13 mouse cellular contexts compared by ENCODE assay signal in genomic region chr8:106623016-106623415, GRCm38 (mm10). TPM values are rescaled to one million over a fixed set of nuclear protein-coding genes. Genes with fewer than 3 reads are reported as not detected.
DNase-seq lines count a peak whose midpoint lies in the region; ATAC-seq and TF ChIP-seq lines count a peak whose summit lies in the region.
"Had no signal": no experiment of that assay in that cellular context is flagged by ENCODE, and none has a peak within 500 bp of the region (broad histone marks: within the 10 kb centered on the region; RNA-seq: fewer than 3 reads in every experiment).

No protein-coding gene starts in this region.

- DNase-seq in 416B (ENCODE audit: low read depth) (peak; percentile 58), R1 (ENCODE audit: low read depth, low spot score) (peak; percentile 44)
- peak; percentile 75 to 82 for DNase-seq in kidney, adult 8-10 months
- DNase-seq in liver, postnatal 0 days = no peak
- DNase-seq in midbrain, embryonic 10.5 days (ENCODE audit: low spot score) = no peak
- DNase-seq in adrenal gland, adult 2 months = no peak
- no peak for DNase-seq in cerebellum, postnatal 10 days
- DNase-seq in ovary, adult 18-20 months (ENCODE audit: low spot score) = no peak
- DNase-seq: adrenal gland, postnatal 36 days; cerebellum, adult 2 months; left cerebral cortex, postnatal 4 days had no signal

- H3K4me1 ChIP-seq in liver, postnatal 0 days (ENCODE audit: insufficient read depth) = peaks cover 13% of the 10 kb centered on the region
- peaks cover 25% of the 10 kb centered on the region for H3K4me1 ChIP-seq in midbrain, embryonic 10.5 days

- no peak overlapping the region for H3K4me3 ChIP-seq in liver, postnatal 0 days (ENCODE audit: low read depth, low read length)
- H3K4me3 ChIP-seq in midbrain, embryonic 10.5 days = no peak overlapping the region
- H3K4me3 ChIP-seq: heart, embryonic 13.5 days; hindbrain, embryonic 15.5 days had no signal

- H3K9me3 ChIP-seq in liver, postnatal 0 days (ENCODE audit: low read length) = no peaks in the 10 kb centered on the region
- H3K9me3 ChIP-seq in midbrain, embryonic 10.5 days (replicated peaks) = no peaks in the 10 kb centered on the region; the same call in 1 of the 2 replicates
- H3K9me3 ChIP-seq: heart, embryonic 13.5 days; hindbrain, embryonic 15.5 days had no signal

- TF ChIP-seq EP300 in liver, postnatal 0 days (IDR thresholded peaks at IDR 0.05; ENCODE audit: low read depth) = no peak

- no peaks in the 10 kb centered on the region for H3K27me3 ChIP-seq in liver, postnatal 0 days (ENCODE audit: insufficient read depth, low read length)
- 0 out of 2 replicates have a peak, but pooled peaks cover 5% of the 10 kb centered on the region for H3K27me3 ChIP-seq in midbrain, embryonic 10.5 days (ENCODE audit: low read depth, poor library complexity, severe bottlenecking)
- H3K27me3 ChIP-seq: hindbrain, embryonic 15.5 days had no signal

- 43% methylated on average over 5 of the region's 5 CpGs for WGBS in liver, postnatal 0 days (ENCODE audit: insufficient replicate concordance)
- WGBS in midbrain, embryonic 10.5 days = 80% methylated on average over 5 of the region's 5 CpGs

- peak overlapping the region; percentile 33 for H3K4me2 ChIP-seq in liver, postnatal 0 days (ENCODE audit: low read depth, low read length)
- H3K4me2 ChIP-seq: heart, embryonic 13.5 days; hindbrain, embryonic 15.5 days had no signal

- H3K27ac ChIP-seq in liver, postnatal 0 days (ENCODE audit: low read depth) = peak overlapping the region; percentile 68
- no peak overlapping the region for H3K27ac ChIP-seq in midbrain, embryonic 10.5 days (replicated peaks)
- H3K27ac ChIP-seq: heart, embryonic 13.5 days; hindbrain, embryonic 15.5 days had no signal

- TF ChIP-seq CTCF in liver, postnatal 0 days (IDR thresholded peaks at IDR 0.05; ENCODE audit: low read depth) = no peak

- no peaks in the 10 kb centered on the region for H3K36me3 ChIP-seq in liver, postnatal 0 days (replicated peaks; ENCODE audit: insufficient read depth, low read length)
- H3K36me3 ChIP-seq in midbrain, embryonic 10.5 days = no peaks in the 10 kb centered on the region
- H3K36me3 ChIP-seq: heart, embryonic 13.5 days; hindbrain, embryonic 15.5 days had no signal

- H3K9ac ChIP-seq in liver, postnatal 0 days (replicated peaks) = no peak overlapping the region
- H3K9ac ChIP-seq: heart, embryonic 13.5 days; hindbrain, embryonic 15.5 days had no signal

- ATAC-seq in liver, postnatal 0 days = peak; percentile 40

RNA-seq across cellular contexts. Expression of gene Cdh1, which starts 19.9 kb away (rescaled TPM):
- 25.0 and 28.8 TPM in 2 replicates for polyA plus RNA-seq in liver, postnatal 0 days (2015; fragmentation: Nextera tagmentation; extraction: Ambion mirVana)
- polyA plus RNA-seq in midbrain, embryonic 10.5 days (2016; fragmentation: Nextera tagmentation; extraction: Ambion mirVana) = 8.2 and 8.7 TPM in 2 replicates
- total RNA-seq in adrenal gland, adult 2 months (2021) = under 1 TPM; 0.14 to 0.23 TPM
- 0.08 and 0.09 TPM in 2 replicates for polyA plus RNA-seq in adrenal gland, adult 2 months (2012; rRNA removed)
- total RNA-seq: adrenal gland, postnatal 36 days had no signal

RNA-seq across cellular contexts. Expression of gene Gm10073, which starts 49.8 kb away (rescaled TPM):
- 7.2 and 7.3 TPM in 2 replicates for polyA plus RNA-seq in liver, postnatal 0 days (2015; fragmentation: Nextera tagmentation; extraction: Ambion mirVana)
- 5.7 and 7.1 TPM in 2 replicates for polyA plus RNA-seq in midbrain, embryonic 10.5 days (2016; fragmentation: Nextera tagmentation; extraction: Ambion mirVana)
- 100 to 1,000 TPM in 1 of 2 experiments, 10 to 100 TPM in 1; 71.9 to 145 TPM for total RNA-seq in adrenal gland, adult 2 months (2021)
- polyA plus RNA-seq in adrenal gland, adult 2 months (2012; rRNA removed) = 50.1 and 65.3 TPM in 2 replicates

RNA-seq across cellular contexts. Expression of gene Tango6, which starts 59.9 kb away (rescaled TPM):
- polyA plus RNA-seq in liver, postnatal 0 days (2015; fragmentation: Nextera tagmentation; extraction: Ambion mirVana) = 1.5 and 1.8 TPM in 2 replicates
- polyA plus RNA-seq in midbrain, embryonic 10.5 days (2016; fragmentation: Nextera tagmentation; extraction: Ambion mirVana) = 13.8 and 14.2 TPM in 2 replicates
- 10 to 100 TPM in 1 of 2 experiments, 1 to 10 TPM in 1; 7.9 to 10.9 TPM for total RNA-seq in adrenal gland, adult 2 months (2021)
- 4.1 and 4.8 TPM in 2 replicates for polyA plus RNA-seq in adrenal gland, adult 2 months (2012; rRNA removed)

Comparison
In these comparisons a context has a peak if more than half of its experiments do, and no peak if none do; other contexts are left out.
1. DNase-seq: peak in 416B (single experiment), R1 (single experiment) and kidney, adult 8-10 months (2 of 2); none in liver, postnatal 0 days (single experiment), midbrain, embryonic 10.5 days (single experiment), adrenal gland, adult 2 months (single experiment), cerebellum, postnatal 10 days (0 of 2) and ovary, adult 18-20 months (single experiment).